Mouse (Mus musculus): ENCODE results near the gene Bbs9. TPM values are rescaled to one million over a fixed set of nuclear protein-coding genes. Genes with fewer than 3 reads are reported as not detected.
A peak's percentile ranks its signal among the peaks of the same experiment; 100 is the strongest.

Bbs9 gene
- total RNA-seq, 2 experiments from 2014 or later, result 41.9 to 42.0 TPM

DNA sequence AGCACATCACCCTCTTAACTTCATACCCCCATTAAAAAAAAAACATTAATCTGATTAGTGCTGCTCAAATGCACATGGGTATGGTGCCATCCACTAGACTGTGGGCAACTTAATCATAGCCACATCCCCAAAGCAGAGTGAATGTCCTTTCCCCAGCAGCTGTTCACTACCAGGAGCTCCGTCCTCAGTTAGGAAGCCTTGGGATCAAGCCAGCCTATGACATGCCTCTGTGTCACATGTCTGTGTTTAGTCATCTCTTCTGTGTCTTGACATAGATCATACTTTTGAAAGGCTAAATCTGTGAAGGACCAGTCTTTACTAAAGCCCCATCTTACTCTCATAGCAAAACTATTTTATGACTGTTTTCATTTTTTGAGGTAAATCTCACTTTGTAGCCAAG, 205.0 kb downstream of the Bbs9 start:
- DNase-seq (ENCODE audit: low spot score in 2 of 2), result no peak

DNA sequence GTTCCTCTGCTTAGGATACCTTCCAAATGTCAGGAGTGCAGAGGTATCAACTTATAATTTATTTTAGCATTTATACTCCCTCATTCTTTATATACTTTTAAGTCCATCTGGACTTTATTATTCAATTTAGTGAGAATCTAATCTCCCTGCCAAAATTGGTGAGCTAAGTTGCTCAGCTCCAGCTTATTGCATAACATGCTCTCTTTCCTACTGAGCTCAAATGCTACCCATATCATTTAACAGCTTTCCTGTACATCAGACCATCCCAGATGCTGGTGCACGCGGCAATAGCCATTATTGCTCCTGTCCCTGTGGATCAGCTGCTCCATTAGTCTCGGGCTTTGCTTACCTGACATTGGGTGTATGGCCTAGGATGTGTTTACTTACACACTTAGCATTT, 208.3 kb downstream of the Bbs9 start:
- no peak for DNase-seq (ENCODE audit: low spot score in 2 of 2)

GRCm38 (mm10) chr9:22686765-22687472, 211.4 kb downstream of the Bbs9 start:
- DNase-seq (ENCODE audit: low spot score in 2 of 2), result no peak

GRCm38 (mm10) chr9:22690234-22690633, 214.7 kb downstream of the Bbs9 start:
- DNase-seq (ENCODE audit: low spot score in 2 of 2), result no peak

DNA sequence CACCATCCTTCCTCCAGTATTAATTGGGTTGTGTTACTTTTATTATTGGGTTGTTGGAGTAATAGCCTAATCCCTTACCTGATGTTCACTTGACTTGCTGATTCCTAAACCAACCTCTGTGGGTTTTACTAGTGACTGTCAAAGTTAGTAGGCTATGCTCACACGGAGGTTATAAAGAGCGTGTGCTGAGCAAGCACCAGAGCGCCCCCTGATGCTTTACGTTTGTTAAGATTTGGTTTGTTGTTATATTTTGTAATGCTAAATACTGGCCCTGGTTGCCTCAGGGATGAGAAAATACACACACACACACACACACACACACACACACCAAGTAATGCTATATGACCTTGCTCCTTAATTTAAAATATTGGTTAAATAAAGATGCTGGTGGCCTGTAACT, 219.9 kb downstream of the Bbs9 start:
- no peak for DNase-seq (ENCODE audit: low spot score in 2 of 2)

- DNase-seq (ENCODE audit: low spot score in 2 of 2), result no peak
Observed at GRCm38 (mm10) chr9:22696809-22697374, 221.4 kb downstream of the Bbs9 start.

DNA sequence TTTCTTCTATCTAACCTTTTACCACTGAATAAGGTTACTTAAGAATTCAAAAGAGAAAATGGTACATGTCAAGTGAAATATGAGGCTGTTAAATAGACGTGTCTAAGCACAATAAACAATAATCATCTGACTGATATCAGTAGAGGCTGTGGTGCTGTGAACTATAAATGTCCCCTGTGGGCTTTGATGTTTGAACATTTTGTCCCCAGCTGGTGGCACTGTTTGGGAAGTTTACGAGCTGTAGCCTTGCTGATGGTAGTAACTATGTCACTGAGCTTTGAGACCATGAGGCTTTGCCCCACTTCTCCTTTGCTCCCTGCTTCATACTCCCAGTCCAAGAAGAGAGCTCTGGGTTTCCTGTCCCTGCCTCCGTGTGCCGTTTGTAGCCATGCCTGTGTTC, 222.3 kb downstream of the Bbs9 start:
- DNase-seq (ENCODE audit: low spot score in 2 of 2), result no peak

- no peak for DNase-seq (ENCODE audit: low spot score in 2 of 2)
Observed at GRCm38 (mm10) chr9:22698501-22698900, 223.0 kb downstream of the Bbs9 start.

DNA sequence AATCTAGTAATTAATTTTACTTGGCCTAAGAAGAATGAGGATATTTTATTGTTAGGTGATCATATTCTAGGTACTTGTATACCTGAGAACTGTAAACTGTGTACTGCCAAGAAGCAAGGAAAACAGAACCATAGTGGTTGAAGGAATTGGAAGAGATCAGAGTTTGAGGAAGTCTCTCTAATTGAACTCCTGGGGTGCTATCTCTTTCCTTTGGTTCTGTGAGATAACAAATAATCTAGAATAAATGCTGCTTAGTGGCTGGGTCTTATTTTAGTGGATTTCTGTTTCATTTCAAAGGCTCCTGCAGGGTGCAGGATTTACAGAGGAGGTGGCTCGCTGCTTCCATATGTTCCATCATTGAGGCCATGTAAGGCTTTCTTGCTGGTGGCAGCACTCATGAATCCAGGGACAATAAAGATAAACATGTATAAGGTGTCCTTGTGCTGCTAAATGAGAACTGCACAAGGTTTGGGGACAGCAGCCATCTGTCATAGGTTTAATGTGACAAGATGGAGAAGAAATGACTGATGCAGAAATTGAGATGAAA, 226.6 kb downstream of the Bbs9 start:
- peak in 1 of 2 experiments; percentile 21 for DNase-seq (ENCODE audit: low spot score in 2 of 2)

GRCm38 (mm10) chr9:22702812-22703367, 227.4 kb downstream of the Bbs9 start:
- no peak for DNase-seq (ENCODE audit: low spot score in 2 of 2)

- DNase-seq (ENCODE audit: low spot score in 2 of 2), result no peak
Observed at GRCm38 (mm10) chr9:22703541-22703940, 228.0 kb downstream of the Bbs9 start.

DNA sequence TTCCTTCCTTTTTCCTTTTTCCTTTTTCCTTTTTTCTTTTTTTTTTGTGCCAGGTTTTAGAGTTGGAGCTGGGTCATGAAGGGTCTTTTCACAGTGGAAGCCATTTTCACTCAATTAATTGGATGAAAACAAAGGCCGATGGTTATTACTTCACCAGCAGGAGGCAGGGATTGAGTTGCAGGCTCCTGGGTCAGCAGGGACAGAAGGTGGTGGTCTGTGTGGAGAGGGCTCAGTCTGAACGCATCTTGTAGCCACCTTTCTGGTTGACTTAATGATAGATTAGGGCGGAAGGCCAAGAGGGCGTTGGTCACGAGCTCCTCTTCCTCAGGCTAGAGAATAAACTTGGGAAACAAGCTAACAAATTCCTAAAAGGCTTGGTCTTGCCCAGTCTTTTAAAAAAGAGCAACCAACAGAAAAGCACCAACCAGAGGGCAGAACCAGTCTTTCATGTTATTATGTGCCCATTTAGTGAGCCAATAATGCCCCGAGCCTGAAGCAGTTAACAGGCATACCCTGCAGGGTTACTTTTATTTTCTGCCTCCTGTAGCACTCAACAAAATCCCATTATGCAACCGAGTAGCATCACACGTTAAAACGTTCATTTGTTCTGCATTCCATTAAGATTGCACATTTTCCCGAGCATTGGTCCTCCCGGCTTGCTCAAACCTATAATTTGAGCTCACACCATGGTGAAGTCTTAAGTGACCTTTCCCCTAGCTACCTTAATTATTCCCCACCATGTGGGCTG, 231.8 kb downstream of the Bbs9 start:
- DNase-seq (ENCODE audit: low spot score in 2 of 2), result no peak

DNA sequence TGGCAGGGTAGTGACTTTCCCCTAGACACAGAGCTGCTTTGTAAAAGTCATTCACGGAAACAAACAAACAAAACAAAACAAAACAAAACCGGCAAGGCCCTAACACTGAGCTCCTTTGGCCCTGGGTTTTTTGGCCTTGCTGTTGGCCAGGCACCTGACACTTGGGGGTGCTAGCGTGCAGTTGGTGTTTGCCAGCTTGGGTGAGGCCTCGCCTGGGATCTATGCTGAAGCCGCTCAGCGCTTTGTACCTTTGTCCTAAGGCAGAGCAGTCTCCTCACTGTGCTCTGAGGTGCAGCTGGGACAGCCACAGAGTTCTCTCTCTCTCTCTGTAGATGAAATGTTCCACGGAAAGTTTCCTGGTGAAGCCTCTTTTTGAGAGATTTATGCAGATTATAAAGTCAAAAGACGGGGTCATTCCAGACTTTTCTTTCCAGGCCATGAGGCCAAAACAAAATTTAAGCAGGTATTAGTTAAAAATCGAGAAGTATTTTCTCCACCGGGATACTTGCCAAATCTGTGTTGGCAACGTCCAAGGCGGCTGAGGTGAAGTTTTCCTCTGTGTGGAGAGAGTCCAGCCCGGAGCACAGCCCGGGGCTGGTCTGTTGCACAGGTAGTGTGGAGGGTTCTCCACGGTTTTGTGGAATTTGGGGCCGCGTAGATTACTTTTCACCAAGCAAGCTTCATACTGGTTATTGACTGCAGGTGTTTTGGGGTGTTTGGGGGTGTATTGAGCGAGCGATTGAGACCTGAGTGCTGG, 233.6 kb downstream of the Bbs9 start:
- peak; percentile 53 to 56 for DNase-seq (ENCODE audit: low spot score in 2 of 2)

GRCm38 (mm10) chr9:22710032-22710431, 234.5 kb downstream of the Bbs9 start:
- no peak for DNase-seq (ENCODE audit: low spot score in 2 of 2)

- no peak for DNase-seq (ENCODE audit: low spot score in 2 of 2)
Observed at GRCm38 (mm10) chr9:22711339-22711738, 235.8 kb downstream of the Bbs9 start.

GRCm38 (mm10) chr9:22712743-22713142, 237.2 kb downstream of the Bbs9 start:
- DNase-seq (ENCODE audit: low spot score in 2 of 2), result no peak

- peak; percentile 40 to 65 for DNase-seq (ENCODE audit: low spot score in 2 of 2)
Observed at GRCm38 (mm10) chr9:22713286-22713685, 237.8 kb downstream of the Bbs9 start.

DNA sequence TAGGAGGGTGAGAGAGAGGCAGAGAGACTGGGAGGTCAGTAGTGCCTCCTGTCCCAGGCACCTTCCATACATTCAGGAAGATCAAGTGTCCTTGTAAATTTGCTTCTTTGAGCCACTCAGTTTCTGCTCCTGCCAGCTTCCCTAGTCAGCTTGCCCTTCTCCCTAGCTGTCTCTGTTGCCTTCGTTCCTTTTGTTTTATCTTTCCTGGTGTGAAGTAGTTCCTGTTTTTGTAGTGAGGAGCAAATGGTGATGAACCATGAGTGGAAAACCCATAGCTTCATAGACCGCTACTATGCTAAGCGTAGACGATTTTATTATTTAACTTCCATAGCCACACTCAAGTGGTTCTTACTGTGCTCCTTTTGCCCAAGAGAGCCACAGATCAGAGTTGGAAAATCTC, 242.1 kb downstream of the Bbs9 start:
- DNase-seq (ENCODE audit: low spot score in 2 of 2), result no peak

DNA sequence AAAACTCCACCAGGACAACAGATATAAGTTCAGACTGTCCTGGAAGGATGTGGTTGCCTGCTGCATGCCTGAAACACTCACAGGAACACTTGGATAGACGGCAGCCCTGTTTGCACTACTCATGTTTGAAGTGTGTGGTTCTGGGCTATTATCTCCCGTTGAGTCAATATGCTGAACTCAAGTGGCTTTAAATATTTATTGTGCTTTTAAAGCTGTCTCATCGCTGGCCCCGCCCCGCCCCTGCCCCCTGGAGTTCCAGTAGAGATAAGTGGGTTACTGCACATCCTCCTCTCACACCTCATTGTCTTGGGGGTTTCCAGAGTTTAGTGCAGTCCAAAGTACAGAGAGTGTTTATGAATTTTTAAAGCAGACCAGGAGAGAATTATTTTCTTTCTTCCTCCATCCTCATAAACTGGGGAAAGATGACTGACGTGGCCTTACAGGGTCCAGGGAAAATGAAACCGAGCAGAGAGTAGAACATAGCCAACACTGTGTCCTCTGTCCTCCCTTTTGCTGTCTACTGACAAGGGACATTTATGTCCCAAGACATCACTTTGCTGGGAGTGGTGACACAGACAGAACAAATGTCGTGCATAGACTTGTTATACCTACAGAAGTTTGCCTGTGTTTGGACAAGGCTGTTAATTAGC, 242.8 kb downstream of the Bbs9 start:
- no peak for DNase-seq (ENCODE audit: low spot score in 2 of 2)

- DNase-seq (ENCODE audit: low spot score in 2 of 2), result no peak
Observed at GRCm38 (mm10) chr9:22732646-22733045, 257.1 kb downstream of the Bbs9 start.

- no peak for DNase-seq (ENCODE audit: low spot score in 2 of 2)
Observed at GRCm38 (mm10) chr9:22734954-22735353, 259.4 kb downstream of the Bbs9 start.

All from left cerebral cortex, adult 18-20 months (tissue).